Mouse (Mus musculus) adipocyte (in vitro differentiated cells): ENCODE measurements around the gene Syngr2.
"Not testable (repeated sequence)": the region's sequence is repeated elsewhere in the genome, so short reads cannot be mapped to it uniquely, and the experiment has no call there.

Experiments
- DNase-seq: peaks from one replicate; pipeline ENCODE4 v3.0.0-alpha.2; 2016; ENCODE audit warnings: low spot score

Syngr2 gene

DNA sequence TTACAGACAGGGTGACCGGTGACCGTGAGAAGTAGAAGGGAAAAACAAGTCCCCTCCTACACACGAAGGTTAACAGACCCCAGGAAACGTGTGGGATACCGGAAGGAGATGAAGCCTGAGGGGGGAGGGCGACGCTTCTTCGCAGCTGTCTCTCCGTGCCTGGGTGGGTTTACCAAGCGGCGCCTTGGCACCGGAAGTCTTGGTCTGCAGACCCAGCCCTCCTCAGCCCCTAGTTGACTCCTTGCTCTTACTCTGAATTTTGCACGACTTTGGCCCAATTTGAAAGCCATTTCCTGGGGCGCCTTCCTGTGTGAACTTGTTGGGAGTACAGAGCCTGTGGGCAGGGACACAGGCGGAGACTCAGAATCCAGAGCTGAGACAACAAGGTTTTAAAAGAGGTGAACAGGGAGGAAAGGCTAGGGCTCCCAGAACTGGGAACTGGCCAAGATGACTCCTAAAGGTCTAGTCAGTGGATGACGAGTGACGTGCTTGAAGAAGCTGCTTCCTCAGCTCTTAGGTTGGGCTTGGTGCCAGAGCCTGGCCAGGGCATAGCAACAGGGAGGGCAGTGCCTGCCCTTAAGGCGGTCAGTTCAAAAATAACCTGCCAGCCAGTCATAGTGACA, 28.2 kb upstream of the Syngr2 start:
- peak; percentile 49 for DNase-seq

DNA sequence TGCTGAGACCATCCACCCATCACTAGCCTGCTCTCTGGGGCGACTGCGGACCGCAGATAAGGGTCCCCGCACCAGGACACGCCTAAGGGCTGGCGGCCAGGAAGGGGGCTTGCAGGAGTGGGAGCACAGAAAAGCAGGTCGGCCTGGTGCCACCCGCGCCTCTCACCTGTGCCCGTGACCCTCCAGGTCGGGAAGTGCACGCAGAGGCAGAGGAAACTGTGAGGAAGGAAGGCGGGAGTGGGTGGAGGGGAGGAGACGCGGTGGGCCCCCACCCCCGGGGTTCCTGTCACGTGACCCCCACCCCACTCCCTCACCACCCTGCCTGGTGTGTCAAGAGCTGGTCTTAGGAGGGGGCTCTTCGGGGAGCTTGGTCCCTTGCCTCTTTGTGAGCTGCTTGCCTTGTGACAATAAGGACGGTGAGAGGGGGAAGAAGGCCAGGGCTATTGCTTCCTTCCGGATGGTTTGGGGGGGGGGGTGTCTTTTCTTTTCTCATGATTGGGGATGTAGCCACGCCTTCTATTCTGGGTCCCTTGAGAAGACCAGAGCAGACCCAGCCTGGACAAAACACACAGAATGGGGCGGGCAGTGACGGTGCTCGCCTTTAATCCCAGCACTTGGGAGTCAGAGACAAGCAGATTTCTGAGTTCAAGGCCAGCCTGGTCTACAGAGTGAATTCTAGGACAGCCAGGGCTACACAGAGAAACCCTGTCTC, 27.3 kb upstream of the Syngr2 start, which contains the start of the genes Tmc8 and Tmc6:
Gene Tmc8, plus strand, starts transcription at position 84 of the 712 bp plus-strand sequence.
Gene Tmc6, minus strand, starts transcription at position 206 of the 712 bp plus-strand sequence.
- DNase-seq = no peak

DNA sequence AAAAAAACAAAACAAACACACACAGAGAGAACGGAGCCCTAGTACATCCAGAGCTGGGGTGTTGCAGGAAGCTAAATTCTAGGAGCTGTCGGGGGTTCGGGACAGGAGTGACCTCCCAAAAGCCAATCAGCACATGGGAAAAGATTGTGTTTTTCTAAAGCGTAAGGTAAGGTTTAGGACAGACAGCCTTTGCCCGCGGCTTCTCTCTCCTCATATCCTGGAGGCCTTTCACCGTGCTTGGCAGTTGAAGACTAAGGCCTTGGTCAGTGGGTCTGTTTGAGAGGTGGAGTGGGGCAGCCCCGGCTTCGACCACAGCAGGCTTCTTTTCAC, 26.8 kb upstream of the Syngr2 start:
- DNase-seq = no peak

DNA sequence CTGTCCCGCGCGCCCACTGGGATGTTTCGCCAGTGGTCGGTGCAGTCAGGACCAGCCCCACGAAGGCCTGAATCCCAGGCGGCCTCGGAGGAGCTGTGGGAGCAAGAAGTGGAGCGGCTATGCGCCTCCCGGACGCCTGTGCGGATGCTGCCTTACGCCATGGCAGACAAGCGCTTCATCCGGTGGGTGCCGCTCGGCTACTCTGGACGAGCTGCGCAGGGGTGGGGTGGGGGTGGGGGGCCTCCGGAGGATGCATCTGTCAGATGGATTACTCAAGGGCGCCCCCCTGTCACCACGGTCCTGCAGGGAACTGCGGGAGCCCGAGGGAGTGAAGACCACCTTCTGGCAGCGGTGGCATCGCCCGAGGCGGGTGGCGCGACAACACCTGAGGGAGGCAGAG, 26.4 kb upstream of the Syngr2 start:
- no peak for DNase-seq

DNA sequence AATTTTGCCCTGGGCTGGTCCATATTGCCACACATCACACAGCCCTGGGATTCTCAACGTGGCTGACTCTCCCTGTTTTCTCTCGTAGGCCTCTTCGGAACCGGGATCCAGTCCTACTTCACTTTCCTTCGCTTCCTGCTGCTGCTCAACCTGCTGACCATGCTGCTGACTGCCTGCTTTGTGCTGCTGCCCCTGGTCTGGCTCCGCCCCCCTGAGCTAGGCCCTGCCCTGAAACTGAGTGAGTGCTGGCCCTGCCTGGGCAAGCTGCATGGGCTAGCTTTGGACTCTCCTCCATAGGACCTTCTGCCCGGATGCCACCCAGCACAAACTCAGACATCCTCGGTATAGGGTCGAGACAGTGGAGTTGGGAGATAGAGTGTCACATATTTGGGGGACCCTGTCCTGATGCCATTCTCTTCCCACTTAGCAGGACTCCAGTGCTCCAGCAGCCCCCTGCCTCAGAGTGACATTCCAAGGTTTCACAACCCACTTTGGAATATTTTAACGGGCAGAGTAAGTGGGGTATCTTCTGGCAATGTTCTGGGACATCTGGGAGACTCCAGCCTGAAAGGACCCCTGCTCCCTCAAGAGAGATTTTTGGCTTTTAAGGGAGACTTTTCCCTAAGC, 25.7 kb upstream of the Syngr2 start:
- no peak for DNase-seq

DNA sequence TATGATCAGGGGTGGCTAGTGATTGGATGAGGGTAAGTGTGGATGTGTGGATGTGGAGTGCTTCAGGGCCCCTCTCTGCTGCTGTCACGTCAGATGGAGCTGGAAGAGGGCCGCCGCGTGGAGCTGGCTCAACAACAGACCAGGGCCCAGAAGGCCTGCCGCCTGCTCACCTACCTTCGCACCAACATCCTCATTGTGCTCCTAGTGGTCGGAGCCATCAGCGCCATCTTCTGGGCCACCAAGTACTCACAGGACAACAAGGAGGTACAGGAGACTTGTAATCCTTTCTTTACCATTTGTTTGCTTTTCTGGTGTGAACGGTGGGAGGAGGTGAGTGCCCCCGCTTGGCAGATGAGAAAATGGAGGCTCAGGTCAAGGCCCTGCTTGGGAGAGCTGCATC, 23.2 kb upstream of the Syngr2 start:
- no peak for DNase-seq

DNA sequence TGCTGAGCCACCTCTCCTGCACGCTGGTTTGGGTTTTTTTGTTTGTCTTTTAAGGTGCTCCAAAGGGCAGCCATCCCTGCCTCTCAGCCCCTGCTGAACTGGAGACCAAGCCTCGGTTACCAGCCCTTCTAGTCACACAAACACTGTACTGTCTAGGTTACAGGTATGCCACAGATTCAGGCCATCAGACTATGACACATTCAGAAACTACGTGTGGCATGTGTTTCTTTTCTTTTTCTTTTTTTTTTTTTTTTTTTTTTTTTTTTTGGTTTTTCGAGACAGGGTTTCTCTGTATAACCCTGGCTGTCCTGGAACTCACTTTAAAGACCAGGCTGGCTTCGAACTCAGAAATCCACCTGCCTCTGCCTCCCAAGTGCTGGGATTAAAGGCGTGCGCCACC, 21.0 kb upstream of the Syngr2 start:
- not testable (repeated sequence) for DNase-seq

DNA sequence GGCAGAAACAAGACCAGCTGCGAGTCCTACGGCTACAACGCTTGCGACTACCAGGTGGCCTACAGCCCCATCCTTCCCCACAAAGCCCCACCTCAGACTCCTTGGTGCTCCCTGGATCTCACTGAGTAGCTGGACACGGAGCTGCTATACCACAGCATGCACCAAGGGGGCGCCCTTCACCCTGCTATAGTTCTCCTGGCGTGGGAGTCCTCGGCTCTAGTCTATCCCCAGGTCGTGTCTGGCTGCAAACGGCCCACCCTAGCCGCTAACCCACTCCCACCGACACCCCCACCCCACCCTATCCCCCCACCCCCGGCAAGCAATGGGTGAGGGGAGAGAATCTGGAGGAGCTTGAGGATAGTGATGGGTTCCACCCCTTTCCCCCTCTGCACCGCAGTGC, 19.2 kb upstream of the Syngr2 start:
- peak; percentile 46 for DNase-seq

DNA sequence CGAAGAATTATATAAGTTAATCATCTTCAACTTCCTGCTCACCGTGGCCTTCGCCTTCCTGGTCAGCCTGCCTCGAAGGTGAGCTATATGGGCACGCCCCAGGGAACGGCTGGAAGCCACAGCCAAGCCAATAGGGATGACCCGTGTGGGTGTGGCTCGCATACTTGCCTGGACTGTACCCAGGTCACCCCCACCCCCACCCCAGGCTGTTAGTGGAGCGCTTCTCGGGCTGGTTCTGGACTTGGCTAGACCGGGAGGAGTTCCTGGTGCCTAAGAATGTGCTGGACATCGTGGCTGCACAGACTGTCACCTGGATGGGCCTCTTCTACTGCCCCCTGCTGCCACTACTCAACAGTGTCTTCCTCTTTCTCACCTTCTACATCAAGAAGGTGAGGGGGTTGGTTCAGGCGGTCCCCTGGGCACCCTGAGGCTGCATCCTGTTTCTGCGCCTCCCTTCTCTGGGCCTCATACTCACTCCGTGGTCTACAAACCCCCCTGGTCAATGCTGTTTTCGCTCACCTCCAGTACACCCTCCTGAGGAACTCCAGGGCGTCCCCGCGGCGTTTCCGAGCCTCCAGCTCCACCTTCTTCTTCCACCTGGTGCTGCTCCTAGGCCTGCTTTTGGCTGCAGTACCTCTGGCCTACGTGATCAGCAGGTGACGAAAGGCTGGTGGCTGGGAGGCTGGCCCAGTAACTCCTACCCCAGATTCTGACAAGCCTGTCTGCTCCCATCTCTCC, 18.6 kb upstream of the Syngr2 start:
- no peak for DNase-seq

DNA sequence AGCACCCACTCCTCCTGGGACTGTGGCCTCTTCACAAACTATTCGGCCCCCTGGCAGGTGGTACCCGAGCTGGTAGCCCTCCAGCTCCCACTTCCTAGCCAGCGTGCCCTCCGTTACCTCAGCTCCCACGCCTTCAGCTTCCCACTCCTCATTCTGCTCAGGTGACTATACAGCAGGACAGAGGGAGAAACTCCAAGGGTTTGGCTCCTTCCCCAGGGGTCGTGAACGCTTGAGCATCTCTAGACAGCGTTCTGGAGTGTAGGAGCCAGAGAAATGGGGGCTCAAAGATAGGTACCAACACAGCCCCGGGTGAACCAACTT, 18.1 kb upstream of the Syngr2 start:
- DNase-seq = no peak

DNA sequence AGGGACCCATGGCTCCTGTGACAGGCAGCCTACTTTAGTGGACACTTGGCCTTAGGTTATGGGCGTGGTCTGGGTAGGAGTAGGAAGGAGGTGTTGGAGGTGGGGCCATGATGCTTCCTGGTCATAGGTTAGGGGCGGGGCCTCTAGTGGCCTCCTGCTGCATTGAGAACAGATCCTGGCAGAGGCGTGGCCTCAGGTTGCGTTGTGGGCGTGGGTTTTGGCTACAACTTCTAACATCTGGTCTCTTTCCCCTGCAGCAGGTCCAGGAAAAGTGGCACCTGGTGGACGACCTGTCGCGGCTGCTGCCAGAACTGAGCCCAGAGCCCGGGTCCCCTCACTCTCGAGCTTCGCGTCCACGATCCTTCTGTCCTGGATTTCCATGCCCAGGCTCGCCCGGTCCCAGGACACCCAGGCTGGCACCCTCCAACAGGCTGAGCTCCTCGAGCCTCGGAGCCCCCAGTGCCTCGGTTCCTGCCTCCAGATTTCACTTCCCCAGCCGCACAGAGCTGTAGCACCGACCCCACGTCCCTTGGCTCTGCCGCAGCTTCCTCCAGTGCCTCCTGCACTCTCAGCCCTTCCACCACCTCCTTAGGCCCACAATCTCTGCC, 17.1 kb upstream of the Syngr2 start:
- no peak for DNase-seq

DNA sequence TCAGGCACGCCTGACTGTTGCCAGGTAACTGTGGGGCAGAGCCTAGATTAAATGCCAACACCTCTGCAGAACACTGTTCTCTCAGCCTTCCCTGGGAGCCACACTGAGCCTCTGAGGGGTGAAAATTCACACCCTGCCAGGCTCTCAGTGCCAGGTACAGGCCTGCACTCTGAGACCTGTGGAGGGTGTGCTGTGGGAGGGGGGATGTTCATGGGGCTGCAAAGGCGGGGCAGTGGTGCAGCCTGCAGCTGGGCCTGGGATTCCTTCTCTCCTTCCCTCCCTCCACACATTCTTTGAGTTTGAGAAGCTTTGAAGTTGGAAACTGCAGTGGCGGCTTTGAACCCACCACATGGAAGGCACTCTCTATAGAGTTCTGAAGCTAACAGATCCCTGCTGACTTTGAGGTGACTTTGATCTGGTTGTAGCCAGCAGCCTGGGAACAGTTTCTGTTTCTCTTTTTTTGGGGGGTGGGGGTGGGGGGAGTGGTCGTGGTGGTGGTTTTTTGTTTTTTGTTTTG, 15.4 kb upstream of the Syngr2 start:
- DNase-seq = no peak

DNA sequence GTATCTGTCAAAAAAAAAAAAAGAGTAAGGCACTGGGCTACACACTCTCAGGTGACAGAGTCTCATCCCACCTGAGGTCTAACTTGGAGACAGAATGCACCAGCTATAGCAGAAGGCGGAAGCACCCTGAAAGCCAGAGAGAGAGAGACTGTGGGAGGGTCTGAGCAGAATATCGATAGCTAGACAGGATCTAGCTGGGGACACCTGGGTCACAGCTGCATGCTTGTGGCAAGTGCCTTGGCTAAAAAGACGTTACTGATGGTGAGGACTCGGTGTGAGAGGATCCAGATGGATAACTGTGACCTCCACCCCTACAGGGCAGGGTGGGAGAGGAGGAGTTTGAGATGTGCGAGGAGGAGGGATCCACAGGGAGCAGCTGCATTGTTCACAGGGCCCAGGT, 12.5 kb upstream of the Syngr2 start:
- DNase-seq = no peak

DNA sequence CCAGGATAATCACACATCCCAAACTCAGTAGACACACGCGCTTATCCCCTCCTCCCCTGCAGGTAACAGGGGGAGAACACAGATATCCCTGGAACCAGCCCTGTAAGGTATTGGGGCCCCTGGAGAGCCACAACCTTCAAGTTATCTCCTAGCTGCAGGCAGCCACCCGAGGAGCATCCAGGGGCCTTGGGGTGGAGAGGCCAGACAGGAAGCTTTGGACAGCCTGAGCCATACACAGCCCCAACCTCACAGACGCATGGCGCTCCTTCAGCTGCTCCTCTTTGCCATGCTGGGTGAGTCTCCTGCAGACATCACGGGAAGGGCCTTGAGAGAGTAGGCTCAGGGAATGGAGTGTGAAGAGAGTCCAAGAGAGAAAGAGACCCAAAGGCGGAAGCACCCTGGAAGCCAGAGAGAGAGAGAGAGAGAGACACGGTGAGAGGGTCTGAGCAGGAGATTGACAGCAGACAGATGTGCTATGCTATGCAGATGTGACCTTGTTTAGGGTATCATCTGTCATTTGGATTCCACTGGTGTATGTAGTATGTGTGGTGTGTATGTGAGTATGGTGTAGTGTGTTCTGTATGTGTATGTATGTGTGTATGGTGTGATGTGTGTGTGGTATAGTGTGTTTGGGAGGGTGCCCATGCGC, 11.8 kb upstream of the Syngr2 start, which contains the start of gene 6030468B19Rik:
Gene 6030468B19Rik, plus strand, starts transcription at position 150 of the 649 bp plus-strand sequence.
- DNase-seq = no peak

DNA sequence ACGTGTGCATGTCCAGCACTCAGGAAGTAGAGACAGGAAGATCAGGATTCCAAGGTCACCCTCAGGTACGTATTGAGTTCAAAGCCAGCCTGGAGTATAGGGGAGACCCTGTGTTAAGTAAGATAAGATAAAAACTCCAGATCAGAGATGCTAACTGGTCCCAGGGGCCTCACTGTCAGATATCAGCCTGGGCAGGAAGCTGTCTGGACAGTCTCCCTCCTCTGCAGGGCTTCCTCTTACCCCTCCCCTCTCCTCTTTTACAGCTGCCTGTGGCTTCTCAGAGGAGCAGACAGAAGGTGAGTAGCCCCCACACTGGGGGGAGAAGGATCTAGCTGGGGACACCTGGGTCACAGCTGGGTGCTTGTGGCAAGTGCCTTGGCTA, 11.3 kb upstream of the Syngr2 start:
- no peak for DNase-seq

DNA sequence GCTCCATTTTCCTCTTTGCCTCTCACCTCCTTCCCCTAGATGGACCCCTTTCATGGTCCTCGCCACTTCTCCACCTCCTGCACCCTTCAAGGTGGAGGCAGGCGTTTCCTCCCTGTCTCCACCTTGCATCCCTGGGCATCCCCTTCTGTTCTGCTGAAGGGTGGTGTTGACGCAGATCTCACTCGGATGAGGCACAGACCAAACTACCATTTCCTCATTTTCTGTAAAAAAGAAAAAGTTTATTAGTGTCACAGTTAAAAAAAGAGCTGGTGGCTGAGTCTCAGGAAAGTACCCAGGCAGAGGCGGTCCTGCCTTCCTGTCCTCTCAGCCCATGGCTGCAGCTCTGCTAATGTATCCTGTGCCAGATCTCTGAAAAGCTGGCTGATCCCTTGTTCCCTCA, 10.3 kb upstream of the Syngr2 start:
- no peak for DNase-seq

DNA sequence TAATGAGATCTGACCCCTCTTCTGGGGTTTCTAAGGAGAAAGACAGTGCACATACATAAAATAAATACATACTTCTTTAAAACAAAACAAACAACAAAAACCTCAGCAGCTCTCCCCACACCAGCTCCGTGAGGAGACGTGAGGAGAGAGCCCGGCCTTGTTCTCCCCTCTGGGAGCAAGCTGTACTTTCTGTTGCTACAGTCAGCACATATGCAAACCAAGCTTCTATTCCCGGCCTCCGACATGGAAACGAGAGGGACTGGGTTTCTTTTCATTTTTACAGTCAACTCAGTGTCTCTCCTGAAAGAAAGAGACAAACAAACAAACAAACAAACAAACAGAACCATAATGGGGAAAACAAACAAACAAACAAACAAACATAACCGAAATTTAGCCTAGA, 9.4 kb upstream of the Syngr2 start:
- no peak for DNase-seq

DNA sequence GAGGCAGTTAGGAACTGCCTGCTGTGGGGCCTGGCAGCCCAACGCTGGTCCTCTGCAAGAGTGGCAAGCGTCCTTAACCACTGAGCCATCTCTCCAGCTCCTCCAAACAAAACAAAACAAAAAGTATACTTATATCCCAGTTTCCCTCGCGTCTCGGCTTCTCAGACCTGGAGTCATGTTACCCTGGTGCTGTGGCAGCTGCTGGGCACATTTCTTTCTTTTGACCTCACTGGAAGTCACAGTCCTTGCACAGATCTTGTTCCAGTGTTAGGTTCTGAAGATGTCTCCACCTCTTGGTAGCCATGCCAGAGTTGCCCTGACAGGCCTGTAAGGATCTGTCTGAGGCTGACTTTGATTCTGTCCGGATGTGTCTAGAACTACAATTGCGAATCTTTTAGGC, 7.8 kb upstream of the Syngr2 start:
- DNase-seq = no peak

DNA sequence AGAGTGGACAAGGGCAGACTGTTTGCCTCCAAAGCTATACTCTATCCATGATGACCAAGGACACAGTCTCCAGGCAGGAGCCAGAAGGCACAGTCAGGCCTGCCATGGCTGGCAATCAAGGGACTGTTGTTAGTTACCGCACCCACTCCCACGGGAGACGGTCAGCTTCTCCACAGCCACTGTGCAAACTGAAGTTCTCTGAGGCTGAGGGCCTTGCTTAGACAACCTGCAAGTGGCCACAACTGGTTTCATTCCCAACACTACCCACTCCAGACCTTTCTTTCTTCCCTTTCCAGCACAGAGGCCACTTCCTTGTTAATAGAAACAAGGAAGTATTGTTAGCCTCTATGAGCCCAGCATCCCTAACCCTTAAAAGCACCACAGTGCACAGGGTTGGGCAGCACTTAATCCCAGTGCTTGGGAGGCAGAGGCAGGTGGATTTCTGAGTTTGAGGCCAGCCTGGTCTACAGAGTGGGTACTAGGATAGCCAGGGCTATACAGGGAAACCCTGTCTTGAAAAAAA, 6.2 kb upstream of the Syngr2 start:
- DNase-seq = no peak

DNA sequence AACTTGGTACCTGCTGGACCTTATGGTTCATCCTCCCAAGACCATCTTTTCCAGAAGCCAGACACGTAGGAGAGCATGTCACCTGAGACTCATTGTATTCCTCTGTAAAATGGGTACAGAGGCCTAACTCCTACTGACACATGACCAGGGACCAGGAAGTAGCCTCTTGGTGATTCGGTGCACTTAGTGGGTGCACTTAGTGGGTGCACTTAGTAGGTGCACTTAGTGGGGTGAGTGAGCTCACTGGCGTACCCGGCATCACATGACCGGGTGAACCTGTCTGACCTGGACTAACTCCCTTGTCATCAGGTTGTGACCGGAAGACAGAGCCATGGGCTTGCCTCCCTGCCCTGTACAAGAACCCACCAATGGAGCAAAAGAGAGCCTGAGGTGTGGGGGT, 2.7 kb upstream of the Syngr2 start:
- no peak for DNase-seq

DNA sequence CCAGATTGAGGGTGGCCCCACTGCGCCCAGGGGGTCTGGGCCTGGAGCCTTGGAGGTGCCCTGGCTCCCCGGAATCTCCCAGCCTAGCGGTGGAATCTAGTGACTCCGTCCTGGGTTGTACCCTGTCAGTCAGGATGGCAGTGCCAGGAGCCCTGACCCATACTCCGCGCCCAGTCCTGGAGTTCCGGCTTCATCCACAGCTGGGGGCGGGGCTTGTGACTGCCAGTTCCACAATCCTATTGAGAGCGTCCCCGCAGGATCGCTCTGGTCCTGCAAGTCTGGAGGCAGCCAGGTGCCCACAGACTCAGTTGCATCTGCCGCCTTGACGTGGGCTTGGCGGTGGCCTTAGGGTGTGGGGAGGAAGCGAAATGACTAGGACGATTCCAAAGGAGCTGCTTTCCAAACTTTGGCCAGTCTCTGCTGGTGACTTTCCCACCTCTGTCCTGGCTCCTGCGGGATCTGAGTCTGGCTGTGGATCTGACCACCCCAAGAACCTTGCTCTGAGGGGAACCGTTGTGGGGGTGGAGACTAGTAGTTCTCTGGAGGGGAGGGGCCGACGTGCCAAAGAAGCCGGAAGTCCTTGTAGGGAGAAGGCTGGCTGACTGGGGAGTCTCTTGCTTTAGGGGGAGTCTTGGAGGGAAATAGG, 1.1 kb downstream of the Syngr2 start:
- peak; percentile 95 for DNase-seq
